Mouse (Mus musculus) duodenum, adult 2 months (tissue): ENCODE results near the gene Vmn1r237. TPM values are rescaled to one million over a fixed set of nuclear protein-coding genes. Genes with fewer than 3 reads are reported as not detected.

Experiments used
- polyA plus RNA-seq: library from polyadenylated mRNA; depleted of rRNA; stranded (reverse); fragments of >200 nt; gene quantifications from 2 replicates; pipeline ENCODE4 v1.2.3, GENCODE M21; 2012; ENCODE audit warnings: low replicate concordance; rRNA removed

Gene Vmn1r237
- not detected in 2 replicates for polyA plus RNA-seq

DNA sequence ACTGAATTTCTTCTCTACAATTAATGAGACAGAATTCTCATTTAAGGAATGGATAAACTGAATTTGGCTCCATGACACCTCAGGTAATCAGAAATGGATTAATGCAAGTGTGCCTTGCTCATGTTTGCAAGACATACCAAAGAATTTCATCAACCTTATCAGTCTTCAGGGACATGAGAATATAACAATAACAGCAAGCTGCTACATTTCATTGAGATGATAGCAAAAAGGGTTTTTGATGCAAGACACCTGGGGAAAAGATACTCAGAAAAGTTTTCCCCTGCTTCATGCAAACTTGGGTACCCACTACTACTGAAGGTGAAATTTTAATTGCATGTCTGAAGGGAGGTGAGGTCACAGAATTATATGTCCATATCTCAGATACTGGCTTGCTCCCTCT lies at the start of gene Vmn1r237:
Gene Vmn1r237 (plus strand): TSS at position 301 of the 400 bp plus-strand sequence.

DNA sequence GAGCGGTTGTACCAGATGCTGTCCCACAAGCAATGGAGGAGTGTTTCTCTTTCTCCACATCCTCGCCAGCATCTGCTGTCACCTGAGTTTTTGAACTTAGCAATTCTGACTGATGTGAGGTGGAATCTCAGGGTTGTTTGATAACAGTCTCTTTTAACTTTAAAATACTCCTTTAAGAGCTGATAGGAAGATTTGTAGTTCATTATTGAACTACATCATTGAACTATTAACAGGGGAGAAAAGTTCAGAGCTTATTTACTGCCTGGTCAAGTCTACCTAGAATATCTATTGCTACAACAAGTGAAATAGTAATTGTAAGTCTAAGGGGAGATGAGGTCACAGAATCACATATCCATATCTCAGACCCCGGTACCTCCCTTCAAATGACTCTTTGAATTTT lies 29.0 kb upstream of the Vmn1r237 start, which contains the start of gene Vmn1r236:
Gene Vmn1r236 (plus strand): TSS at position 301 of the 400 bp plus-strand sequence.

Other genes with a start within 250 kb of the Vmn1r237 start
- gene Vmn1r234, start 85.8 kb upstream of the Vmn1r237 start, polyA plus RNA-seq, result not detected in 2 replicates
- gene Vmn1r235, start 55.5 kb upstream of the Vmn1r237 start, polyA plus RNA-seq, result not detected in 2 replicates
- gene Vmn1r236, start 28.9 kb upstream of the Vmn1r237 start, polyA plus RNA-seq, result not detected in 2 replicates
- not detected in 2 replicates for gene Zfp677, start 71.9 kb downstream of the Vmn1r237 start, polyA plus RNA-seq
- gene Zfp54, start 111.4 kb downstream of the Vmn1r237 start, polyA plus RNA-seq, result 0.06 and 0.25 TPM in 2 replicates
- gene Zfp51, start 138.5 kb downstream of the Vmn1r237 start, polyA plus RNA-seq, result 0.12 TPM in 1 of 2 replicates, not detected in the other
- gene Zfp53, start 177.1 kb downstream of the Vmn1r237 start, polyA plus RNA-seq, result 1.4 and 1.7 TPM in 2 replicates
- gene Zfp52, start 223.7 kb downstream of the Vmn1r237 start, polyA plus RNA-seq, result 0.06 TPM in 1 of 2 replicates, not detected in the other